Mouse (Mus musculus) ES-Bruce4 (cell line): ENCODE measurements around the gene Ubac2. TPM values are rescaled to one million over a fixed set of nuclear protein-coding genes. Genes with fewer than 3 reads are reported as not detected.

Experiments used
- H3K27ac ChIP-seq: 2 replicates; pipeline ENCODE4 v1.5.1; 2012; ENCODE audit warnings: low read length, inconsistent platforms; ENCODE audit not compliant: insufficient read depth
- H3K27me3 ChIP-seq: 2 replicates; pipeline ENCODE4 v1.6.1; 2012; ENCODE audit warnings: mild to moderate bottlenecking, low read length, inconsistent platforms; ENCODE audit not compliant: control insufficient read depth, poor library complexity, insufficient read depth, severe bottlenecking
- H3K36me3 ChIP-seq: 2 replicates; pipeline ENCODE4 v1.6.1; 2012; ENCODE audit warnings: inconsistent platforms, mild to moderate bottlenecking, low read length, moderate library complexity; ENCODE audit not compliant: control insufficient read depth, poor library complexity, insufficient read depth, severe bottlenecking
- H3K4me1 ChIP-seq: one replicate; pipeline ENCODE4 v1.8.1; 2011; ENCODE audit warnings: low read length; ENCODE audit not compliant: control insufficient read depth, insufficient read depth
- H3K4me3 ChIP-seq: 2 replicates; pipeline ENCODE4 v1.5.1; 2011; ENCODE audit warnings: low read depth, mild to moderate bottlenecking, low read length
- H3K9ac ChIP-seq: 2 replicates; pipeline ENCODE4 v1.6.1; 2012; ENCODE audit warnings: low read depth, mild to moderate bottlenecking, inconsistent platforms; ENCODE audit not compliant: poor library complexity, severe bottlenecking
- H3K9me3 ChIP-seq: replicated peaks from 2 replicates; pipeline ENCODE4 v1.6.1; 2012; ENCODE audit warnings: mild to moderate bottlenecking, low read length, inconsistent platforms; ENCODE audit not compliant: control insufficient read depth, poor library complexity, insufficient read depth, severe bottlenecking
- CTCF ChIP-seq: IDR thresholded peaks from one replicate; pipeline ENCODE4 v1.8.1; 2011; ENCODE audit warnings: low read depth, low read length
- EP300 ChIP-seq: IDR thresholded peaks from 2 replicates; pipeline ENCODE4 v1.6.1; 2011; ENCODE audit warnings: low read depth, low read length; ENCODE audit not compliant: insufficient read depth
- POLR2A ChIP-seq: IDR thresholded peaks from one replicate; pipeline ENCODE4 v1.8.1; 2011; ENCODE audit warnings: low read length; ENCODE audit not compliant: insufficient read depth
- polyA plus RNA-seq: library from polyadenylated mRNA; stranded (reverse); fragments of >200 nt; gene quantifications from 2 replicates; pipeline ENCODE4 v1.2.4, GENCODE M21; 2011; ENCODE audit warnings: low read depth; ENCODE audit not compliant: missing spikeins, insufficient read depth, insufficient read length

Gene Ubac2
- polyA plus RNA-seq, 1 experiment: 42.2 TPM

GRCm38 (mm10) chr14:122068801-122069695 is 190.6 kb downstream of the Ubac2 start:
- no peaks in the 10 kb centered on the region for H3K4me1 ChIP-seq
- no peak overlapping the region for H3K27ac ChIP-seq
- no peak for TF ChIP-seq POLR2A
- TF ChIP-seq CTCF: no peak
- no peak for TF ChIP-seq EP300
- H3K36me3 ChIP-seq: no peaks in the 10 kb centered on the region
- H3K9ac ChIP-seq: no peak overlapping the region
- H3K27me3 ChIP-seq: no peaks in the 10 kb centered on the region
- H3K9me3 ChIP-seq: no peaks in the 10 kb centered on the region
- no peak overlapping the region for H3K4me3 ChIP-seq

DNA sequence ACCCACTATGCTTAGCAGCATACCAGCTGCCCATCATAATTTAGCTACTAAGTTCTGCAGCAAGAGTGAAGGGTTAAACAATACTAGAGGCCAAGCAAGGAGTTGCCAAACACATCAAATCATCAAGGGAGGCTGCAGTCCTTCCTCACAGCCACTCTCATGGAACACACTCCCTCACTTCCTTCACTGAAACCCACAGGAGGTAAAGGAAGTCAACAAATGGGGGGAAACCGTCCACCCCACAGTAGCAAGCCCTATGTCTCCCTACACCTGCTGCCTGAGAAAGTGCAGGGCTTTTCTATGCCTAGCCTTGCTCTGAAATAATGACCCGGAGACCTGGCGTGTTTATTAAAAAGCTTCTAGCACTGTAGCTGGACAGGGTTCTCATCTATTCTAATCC is 191.5 kb downstream of the Ubac2 start:
- no peak for TF ChIP-seq POLR2A
- no peak for TF ChIP-seq EP300
- TF ChIP-seq CTCF: no peak

More for the DNA sequence above, 191.5 kb downstream of the Ubac2 start:
- H3K27ac ChIP-seq: no peak overlapping the region
- no peaks in the 10 kb centered on the region for H3K9me3 ChIP-seq
- H3K4me1 ChIP-seq: no peaks in the 10 kb centered on the region
- no peak overlapping the region for H3K9ac ChIP-seq
- no peak overlapping the region for H3K4me3 ChIP-seq
- H3K36me3 ChIP-seq: no peaks in the 10 kb centered on the region
- no peaks in the 10 kb centered on the region for H3K27me3 ChIP-seq

Other genes starting within 250 kb of the Ubac2 start
- gene Dock9, start 80.8 kb upstream of the Ubac2 start, polyA plus RNA-seq: 21.0 and 21.1 TPM in 2 replicates
- not detected in 2 replicates for gene Gpr18, start 37.2 kb downstream of the Ubac2 start, polyA plus RNA-seq
- gene Gpr183, start 86.6 kb downstream of the Ubac2 start, polyA plus RNA-seq: not detected in 2 replicates
- gene Timm8a2, start 156.1 kb downstream of the Ubac2 start, polyA plus RNA-seq: 0.99 TPM in 1 of 2 replicates, not detected in the other
- 79.7 and 85.3 TPM in 2 replicates for gene Tm9sf2, start 228.4 kb downstream of the Ubac2 start, polyA plus RNA-seq